Mouse (Mus musculus): ENCODE data around the gene Surf1. TPM values are rescaled to one million over a fixed set of nuclear protein-coding genes. Genes with fewer than 3 reads are reported as not detected.
A peak's percentile ranks its signal among the peaks of the same experiment; 100 is the strongest.

Surf1 gene
- polyA plus RNA-seq, 1 experiment from 2014 or later = 62.1 TPM

DNA sequence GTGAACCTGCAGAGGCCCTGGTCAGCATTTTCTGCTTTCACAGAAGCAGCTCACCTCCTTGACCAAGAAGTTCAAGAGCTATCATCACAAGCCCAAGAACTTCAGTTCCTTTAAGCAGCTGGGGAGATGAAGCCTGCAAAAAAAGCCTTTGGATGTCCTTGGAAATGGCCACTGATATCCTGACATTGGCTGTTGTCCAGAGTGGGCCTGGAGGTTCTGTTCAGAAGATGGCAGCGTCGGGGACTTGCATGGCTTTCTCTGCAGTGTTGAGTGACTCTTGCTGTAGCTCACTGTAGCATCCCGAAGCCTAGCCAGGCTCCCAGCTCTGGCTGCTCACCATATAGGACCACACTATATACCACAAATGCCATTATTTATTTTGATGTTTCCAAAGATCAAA is 3.4 kb upstream of the Surf1 start:
- Histone ChIP-seq H3K36me3 (peaks cover 61% of the 10 kb centered on the region), H3K9me3 (no peaks in the 10 kb centered on the region), H3K27ac (no peak overlapping the region), H3K4me2 (no peak overlapping the region), H3K4me1 (peaks cover 21% of the 10 kb centered on the region), H3K4me3 (replicated peaks) (no peak overlapping the region), H3K9ac (no peak overlapping the region), H3K27me3 (replicated peaks) (no peaks in the 10 kb centered on the region)
- no peak for ATAC-seq (ENCODE audit: insufficient read depth, low FRiP score, low read depth)
- WGBS = 86% methylated on average over 3 of the region's 3 CpGs

- Histone ChIP-seq H3K4me3 (replicated peaks) (peak overlapping the region; percentile 74), H3K4me2 (peak overlapping the region; percentile 95), H3K36me3 (peaks cover 62% of the 10 kb centered on the region), H3K27ac (peak overlapping the region; percentile 77), H3K4me1 (peaks cover 28% of the 10 kb centered on the region), H3K9me3 (no peaks in the 10 kb centered on the region), H3K9ac (peak overlapping the region; percentile 55), H3K27me3 (replicated peaks) (no peaks in the 10 kb centered on the region)
- WGBS = 2% methylated on average over 13 of the region's 13 CpGs
- ATAC-seq (ENCODE audit: insufficient read depth, low FRiP score, low read depth) = 0 out of 2 replicates have a peak, but pooled peaks have one; percentile 5
Measured at GRCm38 (mm10) chr2:26916738-26917137, 408 bp upstream of the Surf1 start.

DNA sequence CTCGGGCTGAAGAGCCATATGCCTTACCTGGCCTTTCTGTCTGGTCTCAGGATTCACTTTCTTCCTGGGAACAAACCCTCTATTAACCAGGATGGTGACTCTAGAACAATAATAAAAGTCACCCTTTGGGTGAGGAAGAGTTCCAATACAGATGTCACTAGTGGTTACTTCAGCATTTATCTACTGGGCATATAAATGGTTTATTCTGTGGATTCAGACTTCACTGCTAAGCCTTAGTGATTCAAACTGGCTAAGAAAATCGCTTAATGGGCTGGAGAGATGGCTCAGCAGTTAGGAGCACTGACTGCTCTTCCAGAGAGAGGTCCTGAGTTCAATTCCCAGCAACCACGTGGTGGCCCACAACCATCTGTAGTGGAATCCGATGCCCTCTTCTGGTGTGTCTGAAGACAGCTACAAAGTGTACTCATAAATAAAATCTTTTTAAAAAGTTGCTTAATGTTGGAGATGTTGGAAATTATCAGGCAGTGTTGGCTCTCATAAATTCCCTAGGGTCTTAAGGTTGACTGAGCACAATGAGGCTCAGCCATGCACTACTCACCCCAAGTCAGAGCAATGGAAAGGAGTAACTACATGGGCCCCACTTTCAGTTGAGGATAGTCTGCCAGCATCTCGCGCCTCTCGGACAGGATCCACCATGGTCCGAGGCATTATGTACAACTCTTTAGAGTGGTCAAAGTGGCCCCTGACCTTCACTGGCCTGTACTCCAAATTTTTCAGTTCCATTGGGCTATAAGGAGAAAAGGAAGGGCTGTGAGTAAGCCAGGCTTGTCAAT is 2.0 kb downstream of the Surf1 start:
- H3K9ac ChIP-seq = no peak overlapping the region
- no peak for ATAC-seq (ENCODE audit: insufficient read depth, low FRiP score, low read depth)
- H3K27me3 ChIP-seq (replicated peaks) = no peaks in the 10 kb centered on the region
- WGBS = 59% methylated on average over 8 of the region's 8 CpGs
- H3K4me3 ChIP-seq (replicated peaks) = no peak overlapping the region
- H3K27ac ChIP-seq = no peak overlapping the region
- H3K9me3 ChIP-seq = no peaks in the 10 kb centered on the region
- peak overlapping the region; percentile 95 for H3K4me2 ChIP-seq
- H3K4me1 ChIP-seq = peaks cover 33% of the 10 kb centered on the region
- peaks cover 40% of the 10 kb centered on the region for H3K36me3 ChIP-seq

GRCm38 (mm10) chr2:26913416-26914147 is 2.7 kb downstream of the Surf1 start:
- H3K9me3 ChIP-seq = no peaks in the 10 kb centered on the region
- no peak overlapping the region for H3K9ac ChIP-seq
- peaks cover 33% of the 10 kb centered on the region for H3K36me3 ChIP-seq
- H3K4me2 ChIP-seq = no peak overlapping the region
- ATAC-seq (ENCODE audit: insufficient read depth, low FRiP score, low read depth) = no peak
- H3K4me3 ChIP-seq (replicated peaks) = no peak overlapping the region
- 80% methylated on average over 17 of the region's 17 CpGs for WGBS
- no peaks in the 10 kb centered on the region for H3K27me3 ChIP-seq (replicated peaks)
- H3K4me1 ChIP-seq = peaks cover 39% of the 10 kb centered on the region
- H3K27ac ChIP-seq = no peak overlapping the region

- Histone ChIP-seq H3K9ac (peak overlapping the region; percentile 93), H3K9me3 (no peaks in the 10 kb centered on the region), H3K36me3 (peaks cover 32% of the 10 kb centered on the region), H3K4me1 (peaks cover 34% of the 10 kb centered on the region), H3K4me3 (replicated peaks) (peak overlapping the region; percentile 65), H3K4me2 (peak overlapping the region; percentile 89), H3K27ac (no peak overlapping the region), H3K27me3 (replicated peaks) (no peaks in the 10 kb centered on the region)
- WGBS = 68% methylated on average over 5 of the region's 5 CpGs
- ATAC-seq (ENCODE audit: insufficient read depth, low FRiP score, low read depth) = no peak
Measured at GRCm38 (mm10) chr2:26912253-26912770, 4.0 kb downstream of the Surf1 start.

DNA sequence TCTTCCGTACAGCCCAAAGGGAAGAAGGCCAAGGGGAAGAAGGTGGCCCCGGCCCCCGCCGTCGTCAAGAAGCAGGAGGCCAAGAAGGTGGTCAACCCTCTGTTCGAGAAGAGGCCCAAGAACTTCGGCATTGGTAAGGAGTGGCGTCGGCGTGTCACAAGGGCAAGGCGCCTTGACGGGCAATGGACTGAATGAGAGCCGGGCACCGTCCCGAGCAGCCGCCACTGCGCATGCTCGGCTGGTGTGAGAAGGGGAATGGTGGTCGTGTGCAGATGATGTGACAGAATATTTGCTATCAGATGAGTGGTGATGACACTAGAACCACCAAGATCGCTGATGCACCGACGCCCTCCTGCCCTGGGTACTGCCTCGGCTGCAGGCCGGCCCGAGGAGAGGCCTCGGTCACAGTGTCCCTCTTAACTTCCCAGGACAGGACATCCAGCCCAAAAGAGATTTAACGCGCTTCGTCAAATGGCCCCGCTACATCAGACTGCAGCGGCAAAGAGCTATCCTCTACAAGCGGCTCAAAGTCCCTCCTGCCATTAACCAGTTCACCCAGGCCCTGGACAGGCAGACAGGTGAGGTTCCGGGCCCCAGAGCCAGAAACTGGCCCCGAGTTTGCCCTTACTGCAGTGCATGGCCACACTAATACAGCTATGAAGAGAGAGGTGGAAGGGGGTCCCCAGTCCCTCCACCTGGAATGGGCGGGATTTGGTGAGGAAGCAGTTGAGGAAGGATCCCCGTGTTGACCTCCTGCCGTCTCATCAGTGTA is 5.2 kb downstream of the Surf1 start:
- peak overlapping the region; percentile 93 for H3K9ac ChIP-seq
- H3K36me3 ChIP-seq = peaks cover 43% of the 10 kb centered on the region
- WGBS = under 1% methylated on average over 37 of the region's 37 CpGs
- peak overlapping the region; percentile 65 for H3K4me3 ChIP-seq (replicated peaks)
- H3K9me3 ChIP-seq = no peaks in the 10 kb centered on the region
- peak overlapping the region; percentile 89 for H3K4me2 ChIP-seq
- peak overlapping the region; percentile 89 for H3K27ac ChIP-seq
- peaks cover 28% of the 10 kb centered on the region for H3K4me1 ChIP-seq
- no peaks in the 10 kb centered on the region for H3K27me3 ChIP-seq (replicated peaks)
- ATAC-seq (ENCODE audit: insufficient read depth, low FRiP score, low read depth) = peak; percentile 24

DNA sequence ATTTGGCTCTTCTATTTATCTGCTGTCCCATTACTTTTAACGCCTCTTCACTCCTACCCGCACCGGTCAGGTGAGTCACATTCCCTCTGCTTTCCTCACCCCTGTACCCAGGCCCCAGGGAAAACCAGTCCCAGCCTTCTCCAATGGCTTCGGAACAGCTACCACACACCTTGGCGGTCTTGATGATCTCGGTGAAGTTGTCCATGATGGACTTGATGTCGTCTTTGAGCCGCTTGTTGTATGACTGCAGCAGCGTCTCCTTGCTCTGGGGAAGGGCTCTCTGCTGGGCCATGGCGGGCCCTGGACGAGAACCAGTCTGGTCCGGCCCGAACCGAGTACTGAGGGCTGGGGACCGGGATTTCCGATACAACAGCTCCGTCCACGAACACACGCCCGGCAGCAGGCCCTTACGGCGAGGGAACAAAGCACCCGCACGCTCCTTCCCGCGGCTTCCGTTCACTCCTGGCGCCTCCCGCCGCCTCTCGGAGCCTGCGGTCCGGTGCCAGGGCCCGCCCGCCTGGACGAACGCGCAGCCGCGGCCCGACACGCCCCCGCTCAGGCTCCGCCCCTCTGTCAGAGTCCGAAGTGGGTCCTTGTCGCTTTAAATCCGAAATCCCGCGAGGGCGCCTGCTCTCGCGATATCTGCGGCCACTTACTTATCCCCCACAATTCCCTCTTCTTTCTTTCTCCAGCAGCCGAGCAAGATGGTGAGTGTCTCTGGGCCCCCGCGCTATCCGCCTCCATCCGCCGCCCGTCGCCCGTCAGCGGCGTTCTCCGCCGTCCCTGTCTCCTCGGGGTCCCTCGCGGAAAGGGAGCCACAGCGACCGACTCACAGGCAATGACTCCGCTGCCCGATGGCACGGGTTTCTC is 6.0 kb downstream of the Surf1 start, which contains the start of the genes Med22 and Rpl7a:
Gene Med22, minus strand, starts transcription at position 554 of the 870 bp plus-strand sequence.
Gene Rpl7a, plus strand, starts transcription at position 641 of the 870 bp plus-strand sequence.
- Histone ChIP-seq H3K9me3 (no peaks in the 10 kb centered on the region), H3K4me3 (replicated peaks) (peak within 1 kb of the TSS; percentile 65), H3K36me3 (peaks cover 45% of the 10 kb centered on the region), H3K27ac (peak within 1 kb of the TSS; percentile 89), H3K4me2 (peak within 1 kb of the TSS; percentile 89), H3K9ac (peak within 1 kb of the TSS; percentile 93), H3K4me1 (peaks cover 24% of the 10 kb centered on the region), H3K27me3 (replicated peaks) (no peaks in the 10 kb centered on the region)
- ATAC-seq (ENCODE audit: insufficient read depth, low FRiP score, low read depth) = peak; percentile 92
- under 1% methylated on average over 74 of the region's 74 CpGs for WGBS

DNA sequence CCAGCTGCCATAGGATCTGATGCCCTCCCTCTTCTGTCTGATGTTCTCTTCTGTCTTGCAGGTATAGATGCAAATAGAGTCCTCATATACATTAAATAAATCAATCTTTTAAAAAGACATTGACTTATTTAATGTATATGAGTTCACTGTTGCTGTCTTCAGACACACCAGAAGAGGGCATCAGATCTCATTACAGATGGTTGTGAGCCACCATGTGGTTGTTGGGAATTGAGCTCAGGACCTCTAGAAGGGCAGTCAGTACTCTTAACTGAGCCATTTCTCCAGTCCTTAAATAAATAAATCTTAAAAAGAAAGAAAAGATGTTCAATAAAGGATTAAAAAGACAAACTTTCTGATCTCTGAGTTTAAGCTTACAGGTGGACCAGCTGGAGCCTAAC is 6.9 kb downstream of the Surf1 start:
- Histone ChIP-seq H3K9me3 (no peaks in the 10 kb centered on the region), H3K4me3 (replicated peaks) (peak overlapping the region; percentile 65), H3K27ac (peak overlapping the region; percentile 85; the same call in 1 of the 2 replicates), H3K9ac (peak overlapping the region; percentile 66; the same call in 1 of the 2 replicates), H3K36me3 (peaks cover 41% of the 10 kb centered on the region), H3K27me3 (replicated peaks) (no peaks in the 10 kb centered on the region), H3K4me2 (peak overlapping the region; percentile 67), H3K4me1 (peaks cover 20% of the 10 kb centered on the region)
- no peak for ATAC-seq (ENCODE audit: insufficient read depth, low FRiP score, low read depth)

DNA sequence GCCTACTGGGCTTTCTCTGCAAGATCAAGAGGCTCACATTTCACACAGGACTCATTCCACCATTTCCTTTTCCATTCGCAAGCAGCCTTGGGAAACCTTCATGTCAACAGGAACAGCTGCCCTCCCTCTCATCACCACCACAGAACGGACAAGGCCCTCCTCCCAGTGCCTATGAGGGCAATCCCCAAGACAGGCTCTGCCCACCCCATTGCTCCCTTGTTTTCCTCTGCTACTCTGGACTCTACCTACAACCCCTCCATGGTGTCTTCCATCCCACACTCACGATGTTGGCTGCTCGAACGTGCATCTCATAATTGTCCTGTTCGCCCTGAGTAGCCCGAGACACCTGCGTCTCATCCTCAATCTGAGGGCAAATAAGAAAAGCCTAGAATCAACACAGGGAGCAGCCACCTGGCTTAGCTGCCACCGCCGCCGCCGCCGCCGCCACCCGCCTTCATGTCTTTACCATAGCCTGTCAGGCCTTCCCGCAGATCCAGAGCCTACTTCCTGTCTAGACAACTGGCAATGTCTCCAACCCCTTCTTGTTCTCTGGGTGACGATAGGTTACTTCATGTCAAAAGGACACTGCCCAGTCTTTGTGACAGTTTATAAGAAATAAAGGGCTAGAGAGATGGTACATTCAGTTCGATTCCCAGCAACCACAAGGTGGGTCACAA is 7.5 kb downstream of the Surf1 start:
- WGBS = 63% methylated on average over 18 of the region's 18 CpGs

DNA sequence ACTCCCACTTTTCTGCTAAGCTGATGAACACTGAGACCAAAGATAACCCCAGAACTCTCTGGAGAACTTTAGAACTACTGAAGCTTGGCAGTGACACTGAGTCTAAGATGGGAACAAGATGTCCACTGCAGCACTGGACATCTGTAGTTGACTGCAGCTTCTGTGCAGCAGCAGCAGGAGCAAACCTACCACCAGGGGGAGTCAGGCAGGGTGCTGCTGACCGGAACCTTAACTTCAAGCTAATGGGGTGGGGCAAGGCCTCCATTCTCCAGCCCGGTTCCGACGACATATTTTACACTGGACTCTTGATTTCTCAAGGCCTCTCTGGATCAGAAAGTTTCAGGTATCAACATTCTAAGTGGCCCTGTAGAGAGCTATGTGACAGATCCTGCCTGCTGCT is 9.2 kb downstream of the Surf1 start:
- Histone ChIP-seq H3K27ac (no peak overlapping the region), H3K36me3 (peaks cover 19% of the 10 kb centered on the region), H3K27me3 (replicated peaks) (no peaks in the 10 kb centered on the region), H3K4me2 (no peak overlapping the region), H3K4me3 (replicated peaks) (no peak overlapping the region), H3K9ac (no peak overlapping the region), H3K4me1 (peaks cover 26% of the 10 kb centered on the region), H3K9me3 (no peaks in the 10 kb centered on the region)
- 48% methylated on average over 4 of the region's 4 CpGs for WGBS
- ATAC-seq (ENCODE audit: insufficient read depth, low FRiP score, low read depth) = no peak

More for the DNA sequence above, 7.5 kb downstream of the Surf1 start:
- Histone ChIP-seq H3K36me3 (peaks cover 37% of the 10 kb centered on the region), H3K4me1 (peaks cover 23% of the 10 kb centered on the region), H3K9me3 (no peaks in the 10 kb centered on the region), H3K9ac (no peak overlapping the region), H3K4me3 (replicated peaks) (peak overlapping the region; percentile 65), H3K27me3 (replicated peaks) (no peaks in the 10 kb centered on the region), H3K4me2 (peak overlapping the region; percentile 67), H3K27ac (no peak overlapping the region)
- ATAC-seq (ENCODE audit: insufficient read depth, low FRiP score, low read depth) = no peak
